Mouse (Mus musculus): ENCODE data around the gene Frat1. TPM values are rescaled to one million over a fixed set of nuclear protein-coding genes. Genes with fewer than 3 reads are reported as not detected.
"Not testable (repeated sequence)": the region's sequence is repeated elsewhere in the genome, so short reads cannot be mapped to it uniquely, and the experiment has no call there.

Frat1 gene
- polyA plus RNA-seq, 1 experiment from 2014 or later, result 8.2 TPM

DNA sequence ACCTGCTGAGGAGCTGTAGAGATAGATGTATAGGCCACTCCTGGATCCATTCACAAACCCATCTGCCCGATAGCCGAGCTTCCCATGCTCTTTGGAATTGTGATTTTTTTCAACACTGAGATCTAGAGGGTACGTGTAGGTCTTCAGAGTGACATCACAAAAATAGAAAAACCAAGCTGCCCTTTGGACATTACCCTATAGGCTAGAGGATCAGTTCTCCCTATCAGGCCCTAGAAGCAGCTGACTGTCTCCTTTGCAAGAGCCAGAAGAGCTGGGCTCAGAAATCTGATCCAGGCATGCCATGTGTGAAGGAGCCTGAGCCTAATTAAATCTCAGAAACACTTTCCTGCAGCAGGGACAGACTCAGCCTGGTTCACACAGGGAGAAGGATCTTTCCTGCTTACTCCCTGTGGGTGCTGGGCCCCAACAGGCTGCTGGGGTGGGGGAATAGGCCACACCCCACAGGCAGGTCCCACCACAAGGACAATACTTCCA is 28.1 kb downstream of the Frat1 start:
- Histone ChIP-seq H3K36me3 (ENCODE audit: control insufficient read depth, insufficient read depth, low read length) (no peaks in the 10 kb centered on the region), H3K27ac (ENCODE audit: low read length) (no peak overlapping the region), H3K4me3 (ENCODE audit: low read length) (no peak overlapping the region), H3K9ac (ENCODE audit: low read length) (no peak overlapping the region), H3K9me3 (ENCODE audit: control insufficient read depth, low read length) (no peaks in the 10 kb centered on the region), H3K4me2 (ENCODE audit: low read depth, low read length) (no peak overlapping the region), H3K4me1 (replicated peaks; ENCODE audit: control insufficient read depth, insufficient read depth, low read length) (no peaks in the 10 kb centered on the region), H3K27me3 (ENCODE audit: control insufficient read depth, insufficient read depth, low read depth, low read length) (no peaks in the 10 kb centered on the region)
- 54% methylated on average over 3 of the region's 3 CpGs for WGBS
- no peak for ATAC-seq (ENCODE audit: low read depth)

DNA sequence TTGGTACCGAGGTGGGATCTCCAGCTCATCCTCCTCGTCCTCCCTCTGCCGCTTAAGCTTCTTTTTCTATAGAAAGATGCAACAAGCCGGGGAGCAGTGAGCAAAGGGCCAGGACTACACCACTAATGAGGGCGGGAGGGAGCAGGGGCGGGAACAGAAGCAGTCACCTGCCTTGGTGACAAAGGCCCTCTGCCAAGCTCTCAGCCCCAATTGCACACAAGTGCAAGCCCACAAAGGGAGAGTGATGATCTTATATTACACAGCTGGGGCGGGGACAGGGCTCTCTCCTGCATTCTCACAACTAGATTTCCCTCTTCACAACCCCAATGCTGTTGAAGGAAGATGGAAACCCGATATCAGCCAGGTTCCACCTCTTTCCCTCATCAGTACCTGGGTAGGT is 36.9 kb downstream of the Frat1 start:
- ATAC-seq (ENCODE audit: low read depth), result no peak

DNA sequence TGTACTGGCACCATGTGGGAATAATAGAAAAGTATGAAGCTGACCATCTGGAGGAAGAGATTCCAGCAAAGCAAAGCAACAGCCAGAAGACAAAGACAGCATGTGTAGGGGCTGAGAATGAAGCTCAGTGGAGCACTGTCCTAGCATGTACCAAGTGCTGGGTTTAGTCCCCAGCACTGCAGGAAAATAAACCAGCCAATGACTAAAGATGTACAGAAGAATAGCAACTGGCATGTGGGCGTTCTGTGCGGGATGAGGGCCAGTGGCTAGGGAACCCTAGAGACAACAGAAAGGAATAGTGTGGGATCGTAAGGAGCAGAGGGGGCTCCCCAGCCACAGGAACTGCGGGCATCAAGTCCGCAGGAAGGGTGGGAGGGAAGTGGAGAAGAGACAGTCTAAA is 39.5 kb downstream of the Frat1 start:
- WGBS, result 95% methylated on average over 5 of the region's 5 CpGs
- H3K4me2 ChIP-seq (ENCODE audit: low read depth, low read length), result no peak overlapping the region
- no peak overlapping the region for H3K9ac ChIP-seq (ENCODE audit: low read length)
- no peaks in the 10 kb centered on the region for H3K4me1 ChIP-seq (replicated peaks; ENCODE audit: control insufficient read depth, insufficient read depth, low read length)
- H3K4me3 ChIP-seq (ENCODE audit: low read length), result no peak overlapping the region
- H3K9me3 ChIP-seq (ENCODE audit: control insufficient read depth, low read length), result no peaks in the 10 kb centered on the region
- ATAC-seq (ENCODE audit: low read depth), result no peak
- H3K27me3 ChIP-seq (ENCODE audit: control insufficient read depth, insufficient read depth, low read depth, low read length), result no peaks in the 10 kb centered on the region
- H3K36me3 ChIP-seq (ENCODE audit: control insufficient read depth, insufficient read depth, low read length), result peaks cover 7% of the 10 kb centered on the region; the same call in 1 of the 2 replicates
- H3K27ac ChIP-seq (ENCODE audit: low read length), result no peak overlapping the region

More for the DNA sequence above, 36.9 kb downstream of the Frat1 start:
- Histone ChIP-seq H3K27me3 (ENCODE audit: control insufficient read depth, insufficient read depth, low read depth, low read length) (no peaks in the 10 kb centered on the region), H3K27ac (ENCODE audit: low read length) (no peak overlapping the region), H3K4me3 (ENCODE audit: low read length) (no peak overlapping the region), H3K9me3 (ENCODE audit: control insufficient read depth, low read length) (no peaks in the 10 kb centered on the region), H3K9ac (ENCODE audit: low read length) (no peak overlapping the region), H3K4me1 (replicated peaks; ENCODE audit: control insufficient read depth, insufficient read depth, low read length) (no peaks in the 10 kb centered on the region), H3K4me2 (ENCODE audit: low read depth, low read length) (no peak overlapping the region), H3K36me3 (ENCODE audit: control insufficient read depth, insufficient read depth, low read length) (peaks cover 9% of the 10 kb centered on the region; the same call in 1 of the 2 replicates)
- 87% methylated on average over 8 of the region's 8 CpGs for WGBS

DNA sequence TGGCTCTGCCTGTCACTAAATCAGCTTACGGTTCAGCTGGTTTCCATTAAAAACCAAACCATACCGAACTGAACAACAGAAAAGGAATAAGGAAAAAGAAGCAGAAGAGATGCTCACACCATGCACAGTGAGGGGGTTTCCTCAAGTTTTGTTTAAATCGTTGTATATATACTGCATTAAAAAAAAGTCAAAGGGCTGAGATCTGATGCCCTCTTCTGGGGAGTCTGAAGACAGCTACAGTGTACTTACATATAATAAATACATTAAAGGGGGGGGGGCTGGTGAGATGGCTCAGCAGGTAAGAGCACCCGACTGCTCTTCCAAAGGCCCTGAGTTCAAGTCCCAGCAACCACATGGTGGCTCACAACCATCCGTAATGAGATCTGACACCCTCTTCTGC is 40.2 kb downstream of the Frat1 start:
- H3K27me3 ChIP-seq (ENCODE audit: control insufficient read depth, insufficient read depth, low read depth, low read length); H3K4me1 ChIP-seq (replicated peaks; ENCODE audit: control insufficient read depth, insufficient read depth, low read length); ATAC-seq (ENCODE audit: low read depth); H3K36me3 ChIP-seq (ENCODE audit: control insufficient read depth, insufficient read depth, low read length); H3K9ac ChIP-seq (ENCODE audit: low read length); H3K9me3 ChIP-seq (ENCODE audit: control insufficient read depth, low read length); H3K27ac ChIP-seq (ENCODE audit: low read length); H3K4me3 ChIP-seq (ENCODE audit: low read length); H3K4me2 ChIP-seq (ENCODE audit: low read depth, low read length): not testable (repeated sequence)
- 83% methylated on average over 5 of the region's 5 CpGs for WGBS

DNA sequence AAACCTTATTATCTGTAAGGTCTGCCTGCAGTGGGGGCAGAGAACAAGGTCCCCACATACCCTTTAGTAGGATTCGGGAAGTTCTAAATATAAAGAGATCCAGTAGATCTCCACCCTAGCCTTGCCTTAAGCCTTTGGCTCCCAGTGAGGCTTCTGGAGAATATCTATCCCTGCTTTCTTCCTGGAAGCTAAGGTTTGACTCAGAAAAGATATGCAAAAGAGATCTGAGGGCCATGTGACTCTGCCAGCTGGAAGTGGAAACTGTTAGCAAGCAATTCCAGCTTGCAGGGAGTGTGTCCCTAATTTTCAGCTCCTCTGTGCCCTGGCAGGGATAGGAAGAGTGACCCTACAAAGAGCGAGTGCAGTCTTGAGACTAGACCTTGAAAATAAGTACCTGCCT is 42.5 kb downstream of the Frat1 start:
- 93% methylated on average over 2 of the region's 2 CpGs for WGBS
- Histone ChIP-seq H3K27me3 (ENCODE audit: control insufficient read depth, insufficient read depth, low read depth, low read length) (no peaks in the 10 kb centered on the region), H3K9me3 (ENCODE audit: control insufficient read depth, low read length) (no peaks in the 10 kb centered on the region), H3K4me1 (replicated peaks; ENCODE audit: control insufficient read depth, insufficient read depth, low read length) (no peaks in the 10 kb centered on the region), H3K27ac (ENCODE audit: low read length) (no peak overlapping the region), H3K36me3 (ENCODE audit: control insufficient read depth, insufficient read depth, low read length) (peaks cover 16% of the 10 kb centered on the region), H3K4me2 (ENCODE audit: low read depth, low read length) (no peak overlapping the region), H3K9ac (ENCODE audit: low read length) (no peak overlapping the region), H3K4me3 (ENCODE audit: low read length) (no peak overlapping the region)
- ATAC-seq (ENCODE audit: low read depth), result no peak

DNA sequence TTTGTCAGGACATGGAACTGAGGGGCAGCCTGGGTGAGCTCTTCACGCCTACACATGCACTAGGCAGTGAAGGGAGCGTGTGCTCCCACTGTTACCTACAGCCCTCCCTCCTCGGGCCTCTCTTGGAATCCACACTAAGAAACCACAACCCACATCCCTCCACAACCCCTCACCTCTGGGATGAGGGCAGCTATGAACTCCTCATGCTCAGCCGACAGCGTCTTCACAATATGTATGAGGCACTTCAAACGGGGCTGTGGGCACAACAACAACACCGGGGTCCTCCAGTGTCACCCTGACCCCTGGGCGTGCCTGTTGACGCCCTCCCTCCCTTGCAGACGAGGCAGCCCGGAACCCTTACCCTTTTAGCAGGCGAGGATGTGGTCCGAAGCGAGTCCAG is 44.6 kb downstream of the Frat1 start:
- no peaks in the 10 kb centered on the region for H3K27me3 ChIP-seq (ENCODE audit: control insufficient read depth, insufficient read depth, low read depth, low read length)
- 84% methylated on average over 14 of the region's 14 CpGs for WGBS
- no peak for ATAC-seq (ENCODE audit: low read depth)
- no peaks in the 10 kb centered on the region for H3K4me1 ChIP-seq (replicated peaks; ENCODE audit: control insufficient read depth, insufficient read depth, low read length)
- no peak overlapping the region for H3K4me3 ChIP-seq (ENCODE audit: low read length)
- no peak overlapping the region for H3K27ac ChIP-seq (ENCODE audit: low read length)
- peaks cover 13% of the 10 kb centered on the region for H3K36me3 ChIP-seq (ENCODE audit: control insufficient read depth, insufficient read depth, low read length)
- no peak overlapping the region for H3K9ac ChIP-seq (ENCODE audit: low read length)
- H3K9me3 ChIP-seq (ENCODE audit: control insufficient read depth, low read length), result no peaks in the 10 kb centered on the region
- no peak overlapping the region for H3K4me2 ChIP-seq (ENCODE audit: low read depth, low read length)

DNA sequence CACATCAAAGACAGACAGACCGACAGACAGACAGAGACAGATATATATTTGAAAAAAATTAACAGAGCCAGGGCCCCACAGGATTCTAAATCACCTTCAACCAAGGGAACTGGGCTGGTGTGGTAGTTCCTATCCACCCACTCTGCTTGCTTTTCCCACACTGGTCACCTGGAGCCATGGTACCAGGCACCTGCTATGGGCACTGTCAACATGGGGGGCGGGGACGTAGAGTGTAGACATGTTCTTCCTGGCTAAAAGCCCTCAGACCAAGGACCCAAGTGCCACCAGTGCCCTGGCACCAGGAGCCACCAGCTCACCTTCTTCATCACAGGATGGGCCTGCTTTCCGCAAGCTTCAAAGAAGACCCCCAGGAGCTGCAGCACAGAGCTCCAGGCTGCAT is 52.1 kb downstream of the Frat1 start:
- Histone ChIP-seq H3K36me3 (ENCODE audit: control insufficient read depth, insufficient read depth, low read length) (peaks cover 3% of the 10 kb centered on the region; the same call in 1 of the 2 replicates), H3K4me1 (replicated peaks; ENCODE audit: control insufficient read depth, insufficient read depth, low read length) (no peaks in the 10 kb centered on the region)

More for the DNA sequence above, 52.1 kb downstream of the Frat1 start:
- 93% methylated on average over 4 of the region's 4 CpGs for WGBS
- Histone ChIP-seq H3K9me3 (ENCODE audit: control insufficient read depth, low read length) (no peaks in the 10 kb centered on the region), H3K9ac (ENCODE audit: low read length) (no peak overlapping the region), H3K27me3 (ENCODE audit: control insufficient read depth, insufficient read depth, low read depth, low read length) (no peaks in the 10 kb centered on the region), H3K4me3 (ENCODE audit: low read length) (no peak overlapping the region), H3K27ac (ENCODE audit: low read length) (no peak overlapping the region), H3K4me2 (ENCODE audit: low read depth, low read length) (no peak overlapping the region)
- ATAC-seq (ENCODE audit: low read depth), result no peak

Other genes with a start within 250 kb of the Frat1 start
- gene Gm340, start 247.6 kb upstream of the Frat1 start, polyA plus RNA-seq (2015; fragmentation: Nextera tagmentation; extraction: Ambion mirVana), result 1.9 and 2.1 TPM in 2 replicates
- gene Slit1, start 86.3 kb upstream of the Frat1 start, polyA plus RNA-seq (2015; fragmentation: Nextera tagmentation; extraction: Ambion mirVana), result 0.11 and 0.14 TPM in 2 replicates
- gene Arhgap19, start 27.9 kb upstream of the Frat1 start, polyA plus RNA-seq (2015; fragmentation: Nextera tagmentation; extraction: Ambion mirVana), result 26.8 and 28.6 TPM in 2 replicates
- 2.8 and 3.3 TPM in 2 replicates for gene Frat2, start 18.2 kb downstream of the Frat1 start, polyA plus RNA-seq (2015; fragmentation: Nextera tagmentation; extraction: Ambion mirVana)
- gene Rrp12, start 66.2 kb downstream of the Frat1 start, polyA plus RNA-seq (2015; fragmentation: Nextera tagmentation; extraction: Ambion mirVana), result 9.9 and 11.4 TPM in 2 replicates
- 609 and 641 TPM in 2 replicates for gene Pgam1, start 82.0 kb downstream of the Frat1 start, polyA plus RNA-seq (2015; fragmentation: Nextera tagmentation; extraction: Ambion mirVana)
- 60.0 and 65.9 TPM in 2 replicates for gene Exosc1, start 103.5 kb downstream of the Frat1 start, polyA plus RNA-seq (2015; fragmentation: Nextera tagmentation; extraction: Ambion mirVana)
- 82.3 and 84.4 TPM in 2 replicates for gene Zdhhc16, start 103.5 kb downstream of the Frat1 start, polyA plus RNA-seq (2015; fragmentation: Nextera tagmentation; extraction: Ambion mirVana)
- 30.2 and 31.8 TPM in 2 replicates for gene Mms19, start 151.2 kb downstream of the Frat1 start, polyA plus RNA-seq (2015; fragmentation: Nextera tagmentation; extraction: Ambion mirVana)
- 13.8 and 14.5 TPM in 2 replicates for gene Ubtd1, start 151.8 kb downstream of the Frat1 start, polyA plus RNA-seq (2015; fragmentation: Nextera tagmentation; extraction: Ambion mirVana)
- 0.28 and 0.84 TPM in 2 replicates for gene Ankrd2, start 206.0 kb downstream of the Frat1 start, polyA plus RNA-seq (2015; fragmentation: Nextera tagmentation; extraction: Ambion mirVana)
- gene Hoga1, start 215.6 kb downstream of the Frat1 start, polyA plus RNA-seq (2015; fragmentation: Nextera tagmentation; extraction: Ambion mirVana), result 1.3 and 2.9 TPM in 2 replicates
- gene 4933411K16Rik, start 222.3 kb downstream of the Frat1 start, polyA plus RNA-seq (2015; fragmentation: Nextera tagmentation; extraction: Ambion mirVana), result not detected in 2 replicates